Mouse (Mus musculus) spleen, adult 2 months (tissue): ENCODE results near the gene Gm9945.

Experiments
- CTCF ChIP-seq: fragments of 200-500 bp; IDR thresholded peaks from 2 replicates; pipeline ENCODE4 v1.5.1; 2011; ENCODE audit warnings: mild to moderate bottlenecking, inconsistent platforms; ENCODE audit not compliant: insufficient read depth, insufficient read length, insufficient replicate concordance; ENCODE audit errors: extremely low read depth
- POLR2A ChIP-seq: fragments of 200-500 bp; IDR thresholded peaks from 2 replicates; pipeline ENCODE4 v1.6.1; 2011; ENCODE audit warnings: low read depth, low read length, inconsistent platforms

DNA sequence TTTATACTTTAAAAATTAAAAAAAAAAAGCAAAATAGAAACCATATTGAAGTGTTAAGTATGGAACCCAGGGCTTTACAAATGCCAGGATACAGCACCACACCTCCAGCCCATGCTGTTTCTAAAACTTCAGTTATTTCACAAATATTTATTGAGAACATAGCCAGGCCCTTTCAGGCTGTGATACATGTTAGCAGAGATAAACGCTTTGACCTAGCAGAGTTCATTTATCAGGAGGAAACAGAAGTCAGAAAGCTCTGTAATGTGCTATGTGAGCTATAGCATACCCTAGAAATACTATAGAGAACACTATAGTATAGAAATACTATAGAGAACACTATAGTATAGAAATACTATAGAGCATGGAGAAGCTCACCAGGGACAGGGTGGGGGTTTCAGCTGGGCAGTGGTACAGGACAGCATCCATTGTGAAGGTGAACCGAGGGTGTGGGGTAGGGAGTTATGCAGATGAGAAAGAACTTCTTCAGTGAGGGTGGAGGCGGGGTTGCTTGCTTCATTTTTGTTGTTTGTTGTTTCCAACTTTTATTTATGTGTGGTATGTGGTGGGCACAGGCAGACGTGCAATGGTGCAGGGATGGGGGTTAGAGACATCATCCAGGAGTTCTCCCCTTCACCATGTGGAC lies 1.2 kb downstream of the Gm9945 start:
- TF ChIP-seq POLR2A (no peak), CTCF (no peak)
